Mouse (Mus musculus): Measurements from ENCODE around the gene Adgrl3.

GRCm38 (mm10) chr5:81068173-81068572 lies 48.2 kb downstream of the Adgrl3 start:
- no peak for TF ChIP-seq POLR2A (IDR thresholded peaks at IDR 0.05; ENCODE audit: insufficient read length, low read depth)
- no peak for TF ChIP-seq TCF12 (IDR thresholded peaks at IDR 0.05; ENCODE audit: insufficient read depth, poor library complexity, severe bottlenecking)
- TF ChIP-seq POLR2AphosphoS2 (IDR thresholded peaks at IDR 0.05; ENCODE audit: insufficient read length, low read depth) = no peak
